Mouse (Mus musculus): Measurements from ENCODE around the gene Cfap77. TPM values are rescaled to one million over a fixed set of nuclear protein-coding genes. Genes with fewer than 3 reads are reported as not detected.

Cfap77 gene
- polyA plus RNA-seq, 1 experiment from 2014 or later: 0.65 TPM

DNA sequence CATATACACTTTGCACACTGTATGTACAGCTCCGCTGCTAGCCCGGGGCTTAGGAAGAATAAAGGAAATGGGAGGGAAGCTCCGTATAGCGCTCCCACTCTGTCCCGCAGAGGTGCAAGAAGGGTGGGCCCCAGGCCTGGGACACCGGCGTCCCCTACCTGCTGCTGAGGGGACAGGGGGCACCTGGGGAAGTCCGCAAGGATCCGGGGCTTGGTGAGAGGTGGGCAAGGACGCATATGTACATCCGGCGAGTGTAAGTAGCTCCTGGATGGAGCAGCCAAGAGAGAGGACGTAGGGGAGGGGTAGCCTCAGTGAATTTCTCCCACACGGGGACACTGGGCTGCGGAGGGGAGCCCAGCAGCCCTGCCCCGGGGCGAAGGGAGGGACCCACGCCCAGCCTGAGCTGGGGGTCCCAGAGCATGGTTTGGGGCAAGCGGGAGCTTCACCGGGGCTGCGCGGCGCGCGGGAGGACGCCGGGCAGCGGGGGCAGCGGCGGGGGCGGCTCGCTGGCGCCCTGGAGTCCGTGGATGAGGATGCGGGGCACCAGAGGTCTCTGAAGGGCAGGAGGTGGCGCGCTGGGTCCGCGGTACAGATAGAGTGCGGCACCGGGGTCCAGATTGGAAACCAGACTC lies 145.6 kb downstream of the Cfap77 start:
- ATAC-seq: no peak
- H3K9ac ChIP-seq (ENCODE audit: low read depth, low read length): peak overlapping the region; percentile 48

DNA sequence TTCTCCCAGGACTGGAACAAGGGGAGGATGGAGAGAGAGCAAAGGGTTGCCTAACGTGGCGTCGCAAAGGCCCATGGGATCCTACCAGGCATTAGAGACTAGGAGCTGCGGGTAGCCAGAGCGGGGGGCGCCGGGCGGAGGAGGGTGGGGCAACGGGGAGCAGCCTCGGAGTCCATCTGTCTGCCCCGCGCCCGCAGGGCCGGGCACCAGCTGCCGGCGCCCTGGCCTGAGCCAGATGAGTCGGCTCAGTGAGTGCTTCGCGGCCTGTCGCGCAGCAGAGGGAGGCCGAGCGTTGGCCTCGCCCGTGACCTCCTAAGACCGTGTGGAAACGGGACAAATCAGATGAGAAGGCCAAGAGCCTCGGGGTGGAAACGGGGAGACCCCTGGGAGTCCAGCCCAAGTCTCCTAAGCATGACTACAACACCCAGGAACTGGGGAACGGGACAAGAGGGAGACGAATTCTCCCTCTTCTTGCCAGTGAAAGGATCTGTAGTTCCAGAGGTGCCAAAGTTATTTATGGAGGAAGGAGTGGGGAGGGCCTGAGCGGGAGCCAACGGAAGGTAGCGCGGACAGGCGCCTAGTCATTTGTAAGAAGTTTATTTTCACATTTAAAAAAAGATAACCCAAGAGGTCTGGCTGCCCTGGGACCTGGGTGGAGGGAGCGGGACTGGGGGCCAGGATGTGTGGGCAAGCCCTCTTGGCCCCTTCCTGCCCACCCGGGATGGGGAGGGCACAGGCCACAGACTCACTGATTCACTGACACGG lies 146.3 kb downstream of the Cfap77 start:
- Histone ChIP-seq H3K9ac (ENCODE audit: low read depth, low read length) (peak overlapping the region; percentile 48), H3K9me3 (ENCODE audit: control insufficient read depth, low read length) (no peaks in the 10 kb centered on the region), H3K4me3 (ENCODE audit: low read length) (peak overlapping the region; percentile 16), H3K27ac (ENCODE audit: low read depth, low read length) (peak overlapping the region; percentile 68), H3K4me2 (ENCODE audit: low read length) (peak overlapping the region; percentile 45), H3K4me1 (ENCODE audit: control insufficient read depth, insufficient read depth, low read depth, low read length) (peaks cover 16% of the 10 kb centered on the region), H3K36me3 (ENCODE audit: control insufficient read depth, insufficient read depth, low read length) (peaks cover 7% of the 10 kb centered on the region; the same call in 1 of the 2 replicates), H3K27me3 (replicated peaks; ENCODE audit: control insufficient read depth, insufficient read depth, low read length) (peaks cover 69% of the 10 kb centered on the region)
- under 1% methylated on average over 32 of the region's 39 CpGs for WGBS
- peak; percentile 82 for ATAC-seq

More for the DNA sequence above, 145.6 kb downstream of the Cfap77 start:
- H3K36me3 ChIP-seq (ENCODE audit: control insufficient read depth, insufficient read depth, low read length): peaks cover 7% of the 10 kb centered on the region; the same call in 1 of the 2 replicates
- H3K4me3 ChIP-seq (ENCODE audit: low read length): peak overlapping the region; percentile 29
- WGBS: 2% methylated on average over 40 of the region's 41 CpGs
- peaks cover 77% of the 10 kb centered on the region for H3K27me3 ChIP-seq (replicated peaks; ENCODE audit: control insufficient read depth, insufficient read depth, low read length)
- peak overlapping the region; percentile 45 for H3K4me2 ChIP-seq (ENCODE audit: low read length)
- no peaks in the 10 kb centered on the region for H3K9me3 ChIP-seq (ENCODE audit: control insufficient read depth, low read length)
- H3K27ac ChIP-seq (ENCODE audit: low read depth, low read length): peak overlapping the region; percentile 68
- peaks cover 16% of the 10 kb centered on the region for H3K4me1 ChIP-seq (ENCODE audit: control insufficient read depth, insufficient read depth, low read depth, low read length)

DNA sequence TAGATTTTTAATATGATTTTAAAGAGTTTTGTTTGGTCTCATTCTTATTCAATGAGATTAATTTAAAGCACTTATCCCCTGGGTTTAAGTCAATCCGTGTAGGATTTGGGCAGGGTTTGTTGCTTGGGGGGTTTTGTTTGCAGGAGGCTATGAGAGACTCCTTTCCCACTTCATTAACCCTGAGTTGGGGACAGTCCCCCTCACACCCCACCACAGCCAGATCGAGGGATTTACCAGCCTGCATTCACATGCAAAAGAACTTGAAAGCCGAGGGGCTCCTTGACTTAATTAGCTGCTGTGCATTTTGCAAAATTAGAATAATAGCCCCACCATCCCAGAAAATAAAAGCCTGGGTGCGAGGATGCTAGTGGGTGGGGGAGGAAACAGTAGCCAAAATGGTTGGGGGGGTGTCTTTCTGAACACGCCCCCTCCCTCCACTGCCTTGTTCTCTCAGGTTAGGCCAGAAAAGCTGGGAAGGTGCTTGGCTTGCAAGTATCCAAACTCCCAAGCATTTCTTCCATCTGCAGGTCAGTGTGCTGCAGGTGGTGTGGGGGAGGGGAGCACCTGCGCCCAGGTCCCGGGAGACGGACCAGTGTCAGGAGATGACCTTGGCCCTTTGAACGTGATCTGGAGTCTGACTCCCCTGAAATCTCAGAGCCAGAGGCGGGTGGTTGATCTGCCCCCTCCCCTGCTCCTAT lies 147.0 kb downstream of the Cfap77 start:
- ATAC-seq: peak; percentile 18
- Histone ChIP-seq H3K9ac (ENCODE audit: low read depth, low read length) (no peak overlapping the region), H3K4me1 (ENCODE audit: control insufficient read depth, insufficient read depth, low read depth, low read length) (peaks cover 16% of the 10 kb centered on the region), H3K36me3 (ENCODE audit: control insufficient read depth, insufficient read depth, low read length) (peaks cover 7% of the 10 kb centered on the region; the same call in 1 of the 2 replicates), H3K4me2 (ENCODE audit: low read length) (peak overlapping the region; percentile 45), H3K27ac (ENCODE audit: low read depth, low read length) (peak overlapping the region; percentile 68; the same call in 1 of the 2 replicates), H3K9me3 (ENCODE audit: control insufficient read depth, low read length) (no peaks in the 10 kb centered on the region), H3K27me3 (replicated peaks; ENCODE audit: control insufficient read depth, insufficient read depth, low read length) (peaks cover 66% of the 10 kb centered on the region), H3K4me3 (ENCODE audit: low read length) (peak overlapping the region; percentile 16; the same call in 1 of the 2 replicates)
- WGBS: 3% methylated on average over 10 of the region's 10 CpGs

DNA sequence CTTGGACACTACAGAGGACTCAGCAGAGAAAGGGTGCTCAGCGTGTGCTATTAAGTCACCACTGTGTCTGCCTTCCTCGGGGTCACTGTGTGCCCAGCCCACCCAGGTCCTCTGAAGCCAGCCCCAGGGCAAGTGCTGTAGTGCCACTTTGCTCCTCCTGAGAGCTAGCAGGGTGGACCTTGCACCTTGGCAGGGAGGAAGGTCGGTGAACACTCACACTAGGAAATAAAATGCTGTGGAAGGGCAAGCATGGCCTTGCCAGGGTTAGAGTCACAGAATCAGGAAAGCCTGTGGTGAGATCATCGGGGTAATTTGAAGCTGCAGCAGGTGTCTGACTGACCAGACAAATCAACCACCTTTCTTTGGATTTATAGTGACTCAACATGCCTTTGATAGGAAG lies 149.3 kb downstream of the Cfap77 start:
- Histone ChIP-seq H3K4me1 (ENCODE audit: control insufficient read depth, insufficient read depth, low read depth, low read length) (peaks cover 14% of the 10 kb centered on the region), H3K9me3 (ENCODE audit: control insufficient read depth, low read length) (no peaks in the 10 kb centered on the region), H3K27ac (ENCODE audit: low read depth, low read length) (no peak overlapping the region), H3K27me3 (replicated peaks; ENCODE audit: control insufficient read depth, insufficient read depth, low read length) (peaks cover 52% of the 10 kb centered on the region), H3K9ac (ENCODE audit: low read depth, low read length) (no peak overlapping the region), H3K36me3 (ENCODE audit: control insufficient read depth, insufficient read depth, low read length) (peaks cover 7% of the 10 kb centered on the region; the same call in 1 of the 2 replicates), H3K4me2 (ENCODE audit: low read length) (no peak overlapping the region), H3K4me3 (ENCODE audit: low read length) (no peak overlapping the region)
- no peak for ATAC-seq
- WGBS: 28% methylated on average over 4 of the region's 4 CpGs

DNA sequence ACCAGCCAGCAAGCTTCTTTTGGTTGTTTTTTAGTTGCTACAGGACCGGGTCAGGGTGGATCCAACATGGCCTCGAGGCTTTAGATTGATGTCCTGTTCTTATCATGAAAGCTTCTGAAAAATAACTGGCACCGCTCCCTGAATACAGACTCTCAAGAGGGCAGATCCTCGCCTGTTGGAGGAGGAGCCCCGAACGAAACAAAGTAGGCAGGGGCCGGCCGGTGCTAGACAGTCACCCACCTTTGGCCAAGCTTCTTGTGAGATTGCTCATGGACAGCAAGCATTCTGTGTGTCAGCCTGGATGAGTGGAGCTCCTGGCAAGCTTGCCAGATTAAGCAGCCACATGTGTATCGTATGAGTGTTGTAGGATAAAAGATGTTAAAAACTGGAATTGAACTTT lies 150.1 kb downstream of the Cfap77 start:
- Histone ChIP-seq H3K27ac (ENCODE audit: low read depth, low read length) (no peak overlapping the region), H3K4me3 (ENCODE audit: low read length) (no peak overlapping the region), H3K36me3 (ENCODE audit: control insufficient read depth, insufficient read depth, low read length) (peaks cover 10% of the 10 kb centered on the region; the same call in 1 of the 2 replicates), H3K4me1 (ENCODE audit: control insufficient read depth, insufficient read depth, low read depth, low read length) (peaks cover 14% of the 10 kb centered on the region), H3K9me3 (ENCODE audit: control insufficient read depth, low read length) (no peaks in the 10 kb centered on the region), H3K9ac (ENCODE audit: low read depth, low read length) (no peak overlapping the region), H3K27me3 (replicated peaks; ENCODE audit: control insufficient read depth, insufficient read depth, low read length) (peaks cover 45% of the 10 kb centered on the region), H3K4me2 (ENCODE audit: low read length) (no peak overlapping the region)
- 62% methylated on average over 9 of the region's 9 CpGs for WGBS
- no peak for ATAC-seq

DNA sequence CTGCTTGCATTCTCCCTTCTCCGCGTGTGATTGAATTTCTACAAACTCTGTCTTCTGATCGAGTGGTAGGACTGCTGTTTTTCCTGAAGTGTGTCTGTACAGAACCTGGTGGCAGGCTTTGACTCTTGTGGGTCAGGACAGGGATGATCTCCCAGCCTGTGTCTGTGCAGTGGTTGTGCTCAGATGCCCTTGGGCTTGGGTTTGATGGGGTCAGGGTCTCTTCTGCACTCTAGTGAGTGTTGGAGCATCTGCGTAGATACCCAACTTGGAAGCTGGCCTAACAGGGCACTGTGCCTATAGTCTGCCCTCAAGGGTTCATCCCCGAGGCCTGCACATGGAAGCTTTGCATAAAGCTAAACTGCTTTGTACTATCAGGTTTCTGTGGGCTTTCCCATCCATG lies 151.0 kb downstream of the Cfap77 start:
- no peak overlapping the region for H3K4me3 ChIP-seq (ENCODE audit: low read length)
- H3K36me3 ChIP-seq (ENCODE audit: control insufficient read depth, insufficient read depth, low read length): peaks cover 10% of the 10 kb centered on the region; the same call in 1 of the 2 replicates
- H3K4me2 ChIP-seq (ENCODE audit: low read length): no peak overlapping the region
- no peak for ATAC-seq
- peaks cover 9% of the 10 kb centered on the region for H3K4me1 ChIP-seq (ENCODE audit: control insufficient read depth, insufficient read depth, low read depth, low read length)
- peaks cover 38% of the 10 kb centered on the region for H3K27me3 ChIP-seq (replicated peaks; ENCODE audit: control insufficient read depth, insufficient read depth, low read length)
- 81% methylated on average over 5 of the region's 5 CpGs for WGBS
- H3K27ac ChIP-seq (ENCODE audit: low read depth, low read length): no peak overlapping the region
- H3K9me3 ChIP-seq (ENCODE audit: control insufficient read depth, low read length): no peaks in the 10 kb centered on the region
- H3K9ac ChIP-seq (ENCODE audit: low read depth, low read length): no peak overlapping the region

DNA sequence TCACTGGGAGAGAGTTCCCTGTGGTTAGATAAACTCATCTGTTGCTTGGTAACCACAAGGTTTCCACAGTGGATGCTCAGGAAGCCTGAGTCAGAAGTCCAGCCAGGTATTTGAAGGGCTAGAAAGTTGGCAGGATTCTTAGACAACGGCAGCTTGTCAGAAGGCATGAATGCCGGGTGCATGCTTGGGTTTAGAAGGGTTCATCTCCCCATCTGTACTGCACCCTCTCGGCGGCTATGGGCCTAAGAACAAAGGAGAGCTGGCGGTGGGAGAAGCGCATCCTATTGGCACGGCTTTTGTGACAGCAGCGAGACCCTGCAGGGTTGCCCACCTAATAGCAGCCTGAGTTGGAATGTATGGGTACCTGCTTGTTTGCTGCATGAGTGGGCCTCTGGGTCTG lies 152.6 kb downstream of the Cfap77 start:
- H3K4me3 ChIP-seq (ENCODE audit: low read length): no peak overlapping the region
- WGBS: 75% methylated on average over 8 of the region's 8 CpGs
- H3K9ac ChIP-seq (ENCODE audit: low read depth, low read length): no peak overlapping the region
- H3K4me2 ChIP-seq (ENCODE audit: low read length): no peak overlapping the region
- peaks cover 23% of the 10 kb centered on the region for H3K27me3 ChIP-seq (replicated peaks; ENCODE audit: control insufficient read depth, insufficient read depth, low read length)
- H3K27ac ChIP-seq (ENCODE audit: low read depth, low read length): no peak overlapping the region
- H3K9me3 ChIP-seq (ENCODE audit: control insufficient read depth, low read length): no peaks in the 10 kb centered on the region
- H3K4me1 ChIP-seq (ENCODE audit: control insufficient read depth, insufficient read depth, low read depth, low read length): no peaks in the 10 kb centered on the region; the same call in 1 of the 2 replicates
- H3K36me3 ChIP-seq (ENCODE audit: control insufficient read depth, insufficient read depth, low read length): peaks cover 10% of the 10 kb centered on the region; the same call in 1 of the 2 replicates
- ATAC-seq: no peak

DNA sequence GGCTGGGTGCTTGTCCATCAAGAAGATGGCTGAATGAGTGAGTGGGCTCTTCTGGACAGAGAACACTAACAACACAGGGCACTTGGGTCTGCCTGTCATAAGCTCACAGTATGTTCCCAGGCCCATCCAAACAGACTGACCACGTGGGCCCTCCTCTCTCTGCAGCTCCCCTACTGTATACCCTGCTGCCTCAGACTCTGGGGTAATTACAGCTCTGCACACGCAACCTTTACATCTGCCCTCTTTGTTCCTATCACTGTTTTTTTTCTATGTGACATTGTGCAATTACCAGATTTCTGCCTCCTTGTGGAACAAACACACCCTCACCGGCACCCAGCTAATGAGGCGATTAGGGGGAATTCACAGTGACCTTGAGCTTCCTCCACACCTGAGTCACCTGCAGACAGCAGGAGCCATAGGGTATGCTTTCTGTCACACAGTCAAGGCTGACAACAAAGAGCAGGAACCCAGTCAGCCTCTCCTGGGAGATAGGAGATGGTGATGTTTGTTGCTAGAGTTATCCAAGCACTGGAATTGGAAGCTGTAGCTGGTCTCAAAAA lies 157.4 kb downstream of the Cfap77 start:
- no peaks in the 10 kb centered on the region for H3K9me3 ChIP-seq (ENCODE audit: control insufficient read depth, low read length)
- no peak overlapping the region for H3K9ac ChIP-seq (ENCODE audit: low read depth, low read length)
- H3K4me2 ChIP-seq (ENCODE audit: low read length): no peak overlapping the region
- no peaks in the 10 kb centered on the region for H3K4me1 ChIP-seq (ENCODE audit: control insufficient read depth, insufficient read depth, low read depth, low read length)
- no peaks in the 10 kb centered on the region; the same call in 1 of the 2 replicates for H3K27me3 ChIP-seq (replicated peaks; ENCODE audit: control insufficient read depth, insufficient read depth, low read length)
- H3K27ac ChIP-seq (ENCODE audit: low read depth, low read length): no peak overlapping the region
- ATAC-seq: no peak
- 83% methylated on average over 4 of the region's 4 CpGs for WGBS
- 0 out of 2 replicates have a peak, but pooled peaks cover 3% of the 10 kb centered on the region for H3K36me3 ChIP-seq (ENCODE audit: control insufficient read depth, insufficient read depth, low read length)
- no peak overlapping the region for H3K4me3 ChIP-seq (ENCODE audit: low read length)

Measured in hindbrain, embryonic 16.5 days (tissue).